Mouse (Mus musculus): ENCODE data around the gene Slc7a5.

Slc7a5 gene

DNA sequence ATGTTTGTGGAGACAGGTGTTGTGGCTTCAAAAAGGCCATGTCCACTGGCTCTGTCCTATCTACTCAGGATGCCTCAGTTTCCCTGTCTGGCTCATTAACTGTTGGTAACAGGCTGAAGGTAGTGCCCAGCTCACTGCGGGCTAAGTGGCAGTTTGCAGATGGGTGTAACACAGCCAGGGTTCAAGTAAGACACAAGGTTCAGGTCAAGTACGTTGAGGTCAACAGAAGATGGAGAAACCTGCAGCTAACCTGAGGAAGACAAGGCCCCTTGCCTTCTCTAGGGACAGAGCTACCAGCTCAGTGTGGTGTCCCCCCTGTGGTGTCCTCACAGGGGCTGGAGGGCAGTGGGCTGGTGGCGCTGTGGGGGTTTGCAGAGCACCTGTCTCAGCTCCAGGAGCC, 27.8 kb downstream of the Slc7a5 start:
- DNase-seq = no peak

DNA sequence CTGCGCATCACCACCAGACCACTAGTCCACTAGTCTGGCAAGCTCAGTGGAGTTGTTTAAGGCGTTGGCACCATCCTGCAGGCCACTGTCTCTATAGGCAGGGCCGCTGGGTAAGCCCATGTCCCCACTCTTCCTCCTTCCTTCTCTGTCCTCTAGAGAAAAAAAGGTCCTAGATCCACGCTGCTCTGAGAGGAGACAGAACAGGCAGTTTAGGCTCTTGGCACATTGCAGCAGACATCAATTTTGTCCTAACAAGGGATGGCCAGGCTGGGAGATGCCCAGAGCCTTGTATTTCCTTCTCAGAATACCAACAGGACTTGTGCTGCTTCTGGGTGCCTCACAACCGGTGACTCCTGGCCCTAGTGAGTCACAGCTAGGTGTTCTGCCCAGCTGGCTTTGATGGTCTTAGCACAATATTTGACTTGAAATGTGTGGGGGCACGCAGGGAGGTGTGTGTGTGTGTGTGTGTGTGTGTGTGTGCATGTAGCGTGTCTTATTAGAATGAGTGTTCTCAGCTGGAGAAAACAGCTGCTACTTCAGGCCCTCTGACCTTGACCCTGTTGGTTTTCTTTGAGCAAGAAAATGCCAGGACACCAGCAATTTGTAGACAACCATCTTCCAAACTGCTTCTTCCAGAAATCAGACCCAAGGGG, 29.5 kb downstream of the Slc7a5 start:
- DNase-seq = no peak

DNA sequence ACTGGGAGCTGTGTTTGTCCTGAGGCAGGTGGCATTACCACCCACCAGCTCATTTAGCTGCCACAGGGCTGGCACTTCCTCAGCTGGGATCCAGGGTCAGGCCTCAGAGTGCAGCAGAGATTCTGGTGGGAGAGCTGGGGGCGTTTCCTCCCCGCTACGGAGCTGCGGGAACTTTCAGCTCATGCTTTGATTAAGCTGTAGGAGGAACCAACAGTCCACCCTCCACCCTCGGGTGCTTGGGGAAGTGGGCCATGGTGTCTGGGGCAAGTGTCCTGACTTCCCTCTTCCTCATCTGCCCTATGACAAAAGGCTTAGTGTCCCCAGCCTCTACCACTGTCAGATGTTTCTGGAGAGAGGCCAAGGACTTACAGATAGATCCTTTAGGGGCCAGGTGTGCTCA, 30.3 kb downstream of the Slc7a5 start:
- no peak for DNase-seq

DNA sequence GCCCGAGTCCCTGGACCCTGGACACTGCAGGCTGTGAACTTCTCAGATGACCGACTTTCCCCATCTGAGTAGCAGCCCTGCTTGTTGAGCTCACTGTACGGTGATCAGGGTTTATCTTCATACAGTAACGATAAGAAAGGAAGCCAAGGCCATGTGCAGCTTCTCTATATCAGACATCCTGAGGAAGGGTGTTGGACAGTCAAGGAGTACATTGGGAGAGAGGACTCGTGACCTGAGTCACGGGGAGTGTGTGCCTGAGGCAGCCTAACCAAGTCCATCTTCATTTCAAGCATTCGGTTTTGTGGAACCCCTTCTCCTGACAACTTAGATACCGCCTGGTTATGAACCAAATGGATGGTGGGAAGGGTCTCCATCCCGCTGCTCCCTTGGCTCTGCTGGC, 32.0 kb downstream of the Slc7a5 start:
- DNase-seq = no peak

DNA sequence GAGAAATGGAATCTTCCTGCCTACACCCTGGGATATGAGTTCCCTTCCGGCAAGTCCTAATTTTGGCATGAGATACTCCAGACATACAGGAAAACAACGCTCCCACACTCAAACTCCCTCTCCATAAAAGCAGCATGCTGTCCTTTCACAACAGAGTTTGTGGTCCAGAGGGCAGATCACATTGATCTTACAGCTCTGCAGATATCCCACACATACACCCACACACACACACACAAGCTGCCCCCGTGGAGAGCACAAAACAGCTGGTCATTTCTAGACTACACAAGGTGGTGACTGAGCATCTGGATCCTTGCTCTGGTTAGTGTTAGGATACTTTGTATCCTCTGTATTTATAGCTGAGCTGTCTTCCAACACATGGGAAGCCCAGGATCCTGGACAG, 32.4 kb downstream of the Slc7a5 start:
- DNase-seq = no peak

DNA sequence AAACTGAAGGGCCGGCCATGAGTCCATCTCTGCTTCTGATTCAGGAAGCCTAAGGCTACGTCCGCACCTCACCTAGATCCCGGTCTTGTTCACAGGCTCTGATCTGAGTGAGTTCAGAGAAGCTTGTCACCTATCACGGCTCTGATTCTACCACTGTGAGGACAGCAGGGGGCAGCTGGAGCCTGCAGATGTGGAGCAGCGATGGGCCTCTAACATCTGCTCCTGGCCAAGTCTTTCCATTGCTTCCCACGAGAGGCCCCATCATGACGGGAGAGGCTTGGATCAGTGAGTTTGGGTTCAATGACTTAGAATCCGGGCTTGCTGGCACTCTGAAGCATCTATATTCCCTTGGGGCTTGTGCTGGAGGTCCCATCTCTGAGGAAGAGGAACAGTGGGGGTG, 33.5 kb downstream of the Slc7a5 start:
- DNase-seq = peak; percentile 16 to 29

DNA sequence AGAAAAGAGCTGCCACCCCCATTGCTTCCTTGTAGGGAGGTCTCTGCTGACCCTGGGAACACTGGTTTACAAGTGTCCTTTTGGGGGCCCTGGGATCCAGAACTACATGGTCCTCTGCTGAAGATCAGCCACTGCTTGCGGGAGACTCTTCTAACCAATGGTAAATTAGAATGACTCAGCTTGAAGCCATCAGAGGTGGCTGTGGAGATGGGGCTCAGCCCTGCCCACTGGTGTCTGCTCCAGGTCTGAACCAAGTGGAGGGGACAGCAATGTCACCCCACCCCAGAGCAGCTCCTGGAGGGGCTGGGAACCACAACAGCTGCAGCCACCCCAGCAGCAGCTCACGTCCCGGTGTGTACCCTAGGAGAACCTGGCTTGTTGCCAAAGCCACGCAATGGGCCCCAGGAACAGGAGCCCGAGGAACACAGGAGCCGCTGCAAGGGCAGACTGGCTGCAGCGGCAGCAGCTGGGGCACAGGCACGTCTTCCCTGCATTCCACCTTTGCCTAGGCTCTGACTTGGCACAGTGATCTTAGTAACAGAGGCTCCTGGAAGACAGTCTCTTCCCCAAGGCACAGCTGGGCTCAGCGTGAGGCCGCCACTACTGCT, 35.6 kb downstream of the Slc7a5 start:
- DNase-seq = peak in 1 of 2 experiments; percentile 24

DNA sequence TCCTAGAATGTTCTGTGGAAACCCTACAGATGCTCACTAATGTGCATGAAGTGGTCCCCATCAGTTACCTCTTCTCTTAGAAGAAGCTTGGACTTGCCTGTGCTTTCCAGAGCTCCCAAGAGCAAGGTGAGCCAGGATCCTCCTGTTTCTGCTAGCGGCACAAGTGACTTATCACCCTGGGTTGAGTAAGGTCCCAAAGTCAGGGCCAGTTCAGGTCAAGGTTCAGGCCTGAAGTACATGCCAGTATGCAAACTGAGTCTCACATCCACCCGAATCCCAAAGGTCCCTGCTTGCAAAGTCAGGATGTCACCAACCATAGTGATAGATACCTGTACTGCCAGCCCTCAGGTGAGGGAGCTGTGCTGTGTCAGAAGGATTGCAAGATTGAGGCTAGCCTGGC, 37.3 kb downstream of the Slc7a5 start:
- DNase-seq = no peak

DNA sequence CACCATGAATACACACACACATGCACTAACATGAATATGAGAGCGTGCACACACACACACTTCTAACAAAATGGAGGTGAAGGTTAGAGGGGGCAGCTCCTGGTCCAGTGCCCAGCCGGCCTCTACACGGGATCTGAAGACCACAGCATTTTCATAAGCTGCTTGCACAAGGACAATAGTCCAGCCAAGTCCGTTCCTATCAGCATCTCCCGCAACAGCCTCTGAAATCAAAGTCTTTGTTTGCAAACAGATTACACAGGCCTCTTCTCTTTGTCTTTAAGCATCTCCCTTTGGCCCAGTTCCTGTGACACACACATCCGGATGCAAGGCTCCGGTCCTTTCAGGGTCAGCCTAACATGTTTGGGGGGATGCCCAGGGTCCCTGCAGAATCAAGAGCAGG, 38.6 kb downstream of the Slc7a5 start:
- no peak for DNase-seq

DNA sequence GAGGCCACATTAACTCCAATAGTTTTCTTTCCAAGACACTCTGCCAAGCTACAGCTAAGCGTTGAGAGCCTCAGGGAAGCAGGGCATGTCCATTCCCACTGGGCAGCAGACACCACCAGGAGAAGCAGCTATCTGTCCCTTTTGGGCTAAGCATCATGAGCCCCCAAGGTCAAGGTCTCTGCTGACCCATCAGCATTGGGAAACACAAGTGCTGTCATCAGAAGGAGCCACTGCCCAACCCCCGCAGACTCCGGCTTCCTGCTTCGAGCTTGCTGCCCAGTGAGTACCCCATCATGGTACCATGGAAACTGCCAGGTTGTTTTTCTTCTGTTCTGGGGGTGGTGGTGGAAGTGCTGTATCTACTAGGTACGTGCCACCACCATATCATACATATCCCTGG, 39.3 kb downstream of the Slc7a5 start:
- no peak for DNase-seq

DNA sequence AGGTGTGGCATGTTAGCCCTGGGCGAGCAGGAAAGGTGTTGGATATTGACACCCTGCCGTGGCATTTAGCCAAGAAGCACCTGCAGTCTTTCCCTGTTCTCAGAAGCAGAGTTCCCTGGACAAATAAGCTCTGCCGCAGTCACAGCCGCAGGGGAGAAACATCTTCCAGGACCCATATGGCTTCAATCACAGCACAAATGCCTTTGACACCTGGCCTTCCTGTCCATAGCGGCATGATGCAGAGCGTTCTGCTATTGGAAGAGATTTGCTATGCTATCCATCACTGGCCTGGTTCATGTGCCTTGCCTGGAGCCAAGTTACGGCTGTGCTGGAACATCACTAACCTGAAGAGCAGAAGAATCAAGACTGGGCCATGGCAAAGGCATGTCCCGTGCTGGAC, 42.1 kb downstream of the Slc7a5 start:
- no peak for DNase-seq

DNA sequence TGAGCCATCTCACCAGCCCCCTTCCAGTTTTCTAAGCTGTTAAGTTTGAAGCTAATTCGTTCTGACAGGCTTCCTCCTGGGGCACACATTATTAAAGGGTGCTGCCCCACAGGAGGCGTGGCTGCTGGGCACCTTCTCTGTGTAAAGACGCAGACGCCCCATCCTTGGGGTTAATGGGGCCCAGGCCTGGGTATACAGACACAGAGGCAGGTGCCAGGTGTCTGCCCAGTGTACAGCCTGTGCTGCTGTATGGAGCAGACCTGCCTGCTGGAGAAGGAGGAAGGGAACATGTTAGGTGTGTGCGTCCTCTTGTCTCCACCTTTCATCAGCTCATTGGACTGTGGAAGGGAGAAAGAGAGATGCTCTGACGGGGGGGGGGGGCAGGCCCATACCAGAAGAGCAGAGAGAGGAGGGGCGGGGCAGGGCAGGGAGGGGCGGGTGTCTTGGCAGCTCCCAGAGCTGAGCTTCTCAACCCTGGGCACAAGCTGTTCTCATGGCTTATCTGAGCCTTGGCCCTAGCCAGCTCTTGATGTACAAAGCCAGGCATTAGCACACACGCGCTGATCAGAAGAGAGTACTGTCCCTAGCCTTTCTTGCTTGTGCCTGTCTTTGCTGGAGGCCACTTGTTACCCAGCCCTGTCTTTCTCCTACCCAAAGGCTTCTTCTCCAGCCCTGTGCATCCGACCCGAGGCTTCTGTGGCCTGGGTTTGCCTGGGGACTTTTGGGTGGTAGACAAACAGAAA, 45.5 kb downstream of the Slc7a5 start:
- DNase-seq = no peak

DNA sequence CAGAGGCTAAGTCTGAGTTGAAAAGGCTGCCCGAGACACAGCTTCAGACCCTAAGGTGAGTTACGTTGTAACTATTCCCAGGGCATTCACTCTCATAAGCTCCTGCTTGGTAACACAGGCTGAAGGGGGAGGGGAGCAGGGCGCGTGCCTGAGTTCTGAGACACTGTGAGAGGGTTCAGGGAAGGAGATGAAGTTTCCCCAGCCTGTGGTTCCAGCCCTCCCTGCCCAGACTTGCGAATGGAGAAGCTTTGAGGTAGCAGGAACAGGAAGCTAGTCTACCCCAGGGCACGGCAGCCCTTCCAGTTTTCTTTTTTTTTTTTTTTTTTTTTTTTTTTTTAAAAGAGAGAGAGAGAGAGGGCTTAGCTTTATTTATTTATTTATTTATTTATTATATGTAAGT, 46.2 kb downstream of the Slc7a5 start:
- DNase-seq = no peak

DNA sequence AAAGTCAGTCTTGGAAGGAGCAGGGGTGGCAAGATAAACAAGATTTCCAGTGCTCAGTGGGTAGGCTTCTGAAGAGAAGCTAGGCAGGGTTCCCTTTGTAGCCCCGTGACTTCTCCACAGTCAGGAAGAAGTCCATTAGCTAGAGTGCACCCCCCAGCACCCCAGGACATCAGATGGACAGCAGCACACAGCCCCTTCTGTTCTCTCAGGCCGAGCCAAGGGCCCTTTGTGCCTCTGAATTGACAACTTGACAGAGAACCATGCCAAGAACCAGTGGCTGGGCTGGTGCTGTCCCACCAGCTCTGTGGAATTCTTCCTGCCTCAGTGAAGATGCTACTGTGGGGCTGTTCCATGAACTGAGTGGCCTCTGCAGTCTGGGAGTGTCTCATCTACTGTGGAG, 49.7 kb downstream of the Slc7a5 start:
- no peak for DNase-seq

DNA sequence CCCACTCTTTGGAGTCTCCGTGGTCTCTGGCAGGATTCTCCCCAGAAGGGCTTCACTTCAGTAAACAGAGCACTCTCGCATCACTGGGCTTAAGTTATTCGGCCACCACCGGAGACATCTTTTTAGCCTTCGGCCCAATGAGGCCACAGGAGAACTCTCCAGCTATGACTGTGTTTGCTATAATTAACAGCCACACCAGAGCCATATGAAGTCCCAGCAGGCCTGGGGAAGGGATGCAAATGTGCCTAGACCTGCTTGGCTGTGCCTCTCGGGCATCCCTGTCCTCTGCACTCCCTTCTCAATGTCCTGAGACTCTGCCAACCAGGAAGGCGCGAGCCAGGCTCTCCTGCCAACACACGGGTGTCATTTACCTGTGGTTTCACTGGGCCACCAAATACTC, 50.2 kb downstream of the Slc7a5 start:
- DNase-seq = no peak

DNA sequence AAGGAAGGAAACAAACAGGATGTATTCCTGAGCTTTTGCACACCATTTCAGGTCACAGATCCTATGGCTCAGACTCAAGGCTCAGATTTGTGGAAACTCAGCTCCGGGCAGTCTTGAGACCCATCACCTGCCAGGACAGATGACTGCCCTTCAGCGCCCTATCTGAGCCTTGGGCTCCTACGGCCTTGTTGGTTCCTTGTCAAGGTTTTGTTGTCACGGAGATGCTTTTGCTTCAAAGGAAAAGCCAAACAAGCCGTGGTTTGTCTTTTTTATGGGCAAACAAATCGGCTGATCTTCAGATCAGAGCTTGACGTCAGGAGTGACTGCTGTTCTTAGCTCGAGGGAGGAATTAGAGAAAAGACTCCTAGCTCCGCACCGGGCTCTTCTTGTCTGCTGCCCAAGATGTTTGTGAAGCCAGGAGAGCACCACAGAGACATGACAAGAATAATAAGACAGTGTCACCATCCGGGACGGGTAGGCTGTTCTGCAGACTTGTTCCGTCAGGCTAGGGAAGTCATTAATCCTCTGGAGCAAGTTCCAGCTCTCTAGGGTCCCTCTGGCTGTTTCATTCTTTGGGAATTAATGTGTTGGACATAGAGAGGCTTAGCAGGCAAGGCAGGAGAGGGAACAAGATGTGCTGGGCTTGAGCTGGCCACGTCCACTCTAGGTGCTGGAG, 51.3 kb downstream of the Slc7a5 start:
- no peak for DNase-seq

DNA sequence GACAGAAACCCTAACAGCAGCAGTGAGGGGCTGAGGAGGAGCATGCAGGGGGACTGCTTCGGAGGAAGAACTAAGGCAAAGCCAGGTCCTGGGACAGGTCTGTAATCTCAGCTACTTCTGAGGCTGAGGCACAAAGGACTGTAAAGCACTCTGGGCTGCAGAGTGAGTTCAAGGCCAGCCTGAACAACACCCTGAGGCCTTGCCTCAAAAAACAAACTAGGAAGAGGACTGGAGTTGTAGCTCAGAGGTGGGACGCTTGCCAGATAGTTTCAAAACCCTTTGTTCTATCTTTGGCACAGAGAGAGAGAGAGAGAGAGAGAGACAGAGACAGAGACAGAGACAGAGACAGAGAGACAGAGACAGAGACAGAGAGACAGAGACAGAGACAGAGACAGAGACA, 53.9 kb downstream of the Slc7a5 start:
- DNase-seq = no peak

DNA sequence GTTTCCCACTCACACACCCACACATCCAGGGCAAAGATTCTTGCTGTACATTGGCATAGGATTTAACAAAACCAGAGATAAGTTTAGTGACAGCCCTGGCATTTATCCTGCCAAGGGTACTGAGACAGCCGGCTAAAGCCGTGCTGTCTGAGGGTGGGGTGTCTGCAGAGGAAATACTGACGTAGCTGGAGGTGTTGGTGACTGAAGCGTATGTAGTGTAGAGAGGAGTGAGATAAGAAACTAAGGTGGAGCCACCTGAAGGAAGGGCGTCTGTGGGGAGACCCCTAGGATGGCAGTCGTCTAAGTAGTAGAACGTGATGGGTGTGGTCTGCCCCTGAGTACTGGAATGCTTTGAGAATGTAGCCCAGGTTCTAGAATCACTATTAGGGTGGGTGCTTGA, 55.0 kb downstream of the Slc7a5 start:
- no peak for DNase-seq

DNA sequence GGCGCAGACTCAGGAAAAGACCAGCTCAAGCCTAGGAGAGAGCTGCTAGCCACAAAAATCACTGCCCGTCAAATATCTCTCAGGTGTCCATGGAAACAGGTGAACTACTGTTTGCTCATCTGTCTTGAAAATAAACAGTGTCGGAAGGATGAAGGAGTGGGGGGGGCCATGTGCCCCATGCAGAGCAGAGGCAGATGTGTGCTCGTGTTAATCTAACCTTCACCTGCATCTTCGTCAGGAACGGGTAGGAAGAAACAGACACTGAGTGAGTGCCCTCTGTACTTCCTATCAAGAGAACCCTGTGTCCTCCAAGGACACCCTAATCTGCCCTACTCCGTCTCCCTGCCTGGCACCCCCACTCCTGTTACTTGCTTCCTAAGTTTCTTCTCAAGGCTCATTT, 55.8 kb downstream of the Slc7a5 start:
- no peak for DNase-seq

DNA sequence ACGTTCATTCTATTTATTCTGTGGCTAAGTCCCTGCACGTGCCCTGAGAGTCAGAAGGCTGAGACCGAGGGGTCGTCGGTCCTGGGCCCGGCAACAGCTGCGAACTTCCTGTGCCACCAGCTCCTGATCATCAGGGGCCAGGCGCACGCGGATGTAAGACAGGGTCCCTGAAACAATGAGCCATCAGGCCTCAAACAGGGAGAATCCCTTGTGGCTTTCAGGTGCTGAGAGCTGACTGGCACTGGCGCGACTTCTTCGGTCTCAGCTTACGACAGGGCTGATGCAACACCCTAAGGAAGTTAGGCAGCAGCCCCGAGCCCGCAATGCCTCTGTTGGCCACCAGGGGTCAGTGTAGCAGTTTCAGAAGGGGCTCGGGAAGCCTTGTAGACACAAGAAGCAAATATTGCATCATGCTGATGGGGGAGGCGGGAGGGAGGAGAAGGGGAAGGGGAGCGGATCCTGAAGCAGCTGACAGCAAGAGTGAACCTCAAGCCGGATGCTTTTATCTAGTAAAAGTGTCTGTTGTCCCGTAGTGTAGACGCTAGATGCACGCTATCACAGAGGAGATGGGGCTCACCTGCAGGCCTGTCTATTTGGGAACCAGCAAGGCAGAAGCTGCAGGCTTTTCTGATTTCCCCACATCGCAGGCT, 56.5 kb downstream of the Slc7a5 start:
- peak; percentile 94 to 97 for DNase-seq

DNA sequence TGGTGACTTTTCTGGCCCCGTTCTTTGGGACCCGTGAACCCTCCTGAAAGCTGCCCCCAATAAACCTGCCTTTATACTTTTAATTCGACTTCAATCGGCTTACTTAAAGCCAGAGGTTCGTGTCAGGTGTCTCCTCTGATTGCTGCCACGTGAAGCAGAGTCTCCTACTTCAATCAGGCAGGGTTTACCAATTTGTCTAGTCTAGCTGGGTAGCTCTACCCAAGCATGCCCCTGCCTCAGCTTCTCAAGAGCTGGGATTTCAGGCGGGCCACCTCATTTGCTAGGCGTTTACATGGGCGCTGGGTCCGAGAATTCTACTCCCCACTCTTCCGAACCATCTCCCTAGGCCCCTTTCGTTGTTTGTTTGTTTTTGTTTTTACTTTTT, 57.1 kb downstream of the Slc7a5 start:
- no peak for DNase-seq

DNA sequence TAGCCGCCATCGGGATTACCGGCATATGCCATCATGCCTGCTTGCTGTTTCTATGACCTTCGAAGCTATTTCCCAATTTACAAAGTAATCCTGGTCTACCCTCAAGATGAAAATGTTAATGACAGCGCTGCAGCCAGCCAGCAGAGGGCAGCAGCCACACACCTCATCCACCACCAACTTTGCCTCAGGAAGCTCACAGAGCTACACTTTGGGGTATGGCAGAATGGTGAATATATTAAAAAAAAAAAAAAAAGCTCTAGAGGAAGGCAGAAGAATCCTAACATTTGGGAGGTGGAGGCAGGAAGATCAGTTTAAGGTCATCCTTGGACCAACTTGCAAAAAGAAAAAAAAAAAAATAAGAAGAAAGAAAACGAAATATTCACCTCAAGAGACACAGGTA, 57.5 kb downstream of the Slc7a5 start:
- peak; percentile 72 to 76 for DNase-seq

DNA sequence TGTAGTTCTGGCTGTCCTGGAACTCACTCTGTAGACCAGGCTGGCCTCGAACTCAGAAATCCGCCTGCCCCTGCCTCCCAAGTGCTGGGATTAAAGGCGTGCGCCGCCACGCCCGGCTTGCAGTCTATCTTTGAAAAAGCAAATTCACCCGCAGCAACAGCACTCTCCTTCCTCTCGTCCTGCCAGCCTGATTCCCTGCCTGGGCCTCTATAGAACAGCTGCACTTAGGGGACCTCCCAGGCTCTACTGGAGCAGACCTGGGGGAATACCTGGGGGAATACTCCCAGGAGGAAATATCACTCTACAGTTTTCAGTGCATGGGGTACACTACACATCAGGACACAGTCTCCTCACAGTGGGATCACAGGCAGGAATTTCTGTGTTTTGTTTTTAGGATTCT, 58.2 kb downstream of the Slc7a5 start:
- DNase-seq = no peak
